Mouse (Mus musculus) embryonic facial prominence, embryonic 12.5 days (tissue): Measurements from ENCODE around the gene Smyd3. TPM values are rescaled to one million over a fixed set of nuclear protein-coding genes. Genes with fewer than 3 reads are reported as not detected.
A peak's percentile ranks its signal among the peaks of the same experiment; 100 is the strongest.

ENCODE experiments used
- ATAC-seq: fragments of 200-750 bp; cut with Nextera tagmentation; 2 replicates; pipeline ENCODE4 v1.8.0; 2017; ENCODE audit not compliant: insufficient number of reproducible peaks, insufficient read depth, low FRiP score, low TSS enrichment
- H3K27ac ChIP-seq: fragments of 300-500 bp; sonication (generic); 2 replicates; pipeline ENCODE4 v1.5.1; 2016; ENCODE audit warnings: mild to moderate bottlenecking
- H3K27me3 ChIP-seq: fragments of 300-500 bp; sonication (generic); 2 replicates; pipeline ENCODE4 v1.6.1; 2016; ENCODE audit warnings: mild to moderate bottlenecking, moderate library complexity
- H3K36me3 ChIP-seq: fragments of 300-500 bp; sonication (generic); 2 replicates; pipeline ENCODE4 v1.6.1; 2016; ENCODE audit warnings: mild to moderate bottlenecking
- H3K4me1 ChIP-seq: fragments of 300-500 bp; sonication (generic); 2 replicates; pipeline ENCODE4 v1.6.1; 2016
- H3K4me2 ChIP-seq: fragments of 300-500 bp; sonication (generic); replicated peaks from 2 replicates; pipeline ENCODE4 v1.6.1; 2016; ENCODE audit warnings: mild to moderate bottlenecking, moderate library complexity
- H3K4me3 ChIP-seq: fragments of 300-500 bp; sonication (generic); 2 replicates; pipeline ENCODE4 v1.5.1; 2016; ENCODE audit warnings: mild to moderate bottlenecking
- H3K9ac ChIP-seq: fragments of 300-500 bp; sonication (generic); 2 replicates; pipeline ENCODE4 v1.6.1; 2016; ENCODE audit warnings: mild to moderate bottlenecking, moderate library complexity
- H3K9me3 ChIP-seq: fragments of 300-500 bp; sonication (generic); 2 replicates; pipeline ENCODE4 v1.6.1; 2016; ENCODE audit warnings: mild to moderate bottlenecking, moderate library complexity
- WGBS: fragments of 180-500 bp; shearing (Covaris S2); methylation state at CpG from one replicate; pipeline ENCODE4 v1.1.7; 2016; 5-methylcytosine and 5-hydroxymethylcytosine counted together
- polyA plus RNA-seq: library from polyadenylated mRNA; unstranded; fragments of >200 nt; fragmentation: Nextera tagmentation; extraction: Ambion mirVana; gene quantifications from 2 replicates; pipeline ENCODE4 v1.2.1, GENCODE M21; 2016

The Smyd3 gene
- polyA plus RNA-seq, 1 experiment from 2014 or later = 28.9 TPM

GRCm38 (mm10) chr1:179511895-179512294 lies 5.9 kb downstream of the Smyd3 start:
- Histone ChIP-seq H3K9me3 (no peaks in the 10 kb centered on the region), H3K9ac (no peak overlapping the region), H3K27me3 (no peaks in the 10 kb centered on the region), H3K4me3 (no peak overlapping the region), H3K36me3 (no peaks in the 10 kb centered on the region), H3K4me2 (no peak overlapping the region), H3K27ac (no peak overlapping the region), H3K4me1 (peaks cover 4% of the 10 kb centered on the region)
- WGBS = 77% methylated on average over 7 of the region's 7 CpGs
- ATAC-seq = no peak

DNA sequence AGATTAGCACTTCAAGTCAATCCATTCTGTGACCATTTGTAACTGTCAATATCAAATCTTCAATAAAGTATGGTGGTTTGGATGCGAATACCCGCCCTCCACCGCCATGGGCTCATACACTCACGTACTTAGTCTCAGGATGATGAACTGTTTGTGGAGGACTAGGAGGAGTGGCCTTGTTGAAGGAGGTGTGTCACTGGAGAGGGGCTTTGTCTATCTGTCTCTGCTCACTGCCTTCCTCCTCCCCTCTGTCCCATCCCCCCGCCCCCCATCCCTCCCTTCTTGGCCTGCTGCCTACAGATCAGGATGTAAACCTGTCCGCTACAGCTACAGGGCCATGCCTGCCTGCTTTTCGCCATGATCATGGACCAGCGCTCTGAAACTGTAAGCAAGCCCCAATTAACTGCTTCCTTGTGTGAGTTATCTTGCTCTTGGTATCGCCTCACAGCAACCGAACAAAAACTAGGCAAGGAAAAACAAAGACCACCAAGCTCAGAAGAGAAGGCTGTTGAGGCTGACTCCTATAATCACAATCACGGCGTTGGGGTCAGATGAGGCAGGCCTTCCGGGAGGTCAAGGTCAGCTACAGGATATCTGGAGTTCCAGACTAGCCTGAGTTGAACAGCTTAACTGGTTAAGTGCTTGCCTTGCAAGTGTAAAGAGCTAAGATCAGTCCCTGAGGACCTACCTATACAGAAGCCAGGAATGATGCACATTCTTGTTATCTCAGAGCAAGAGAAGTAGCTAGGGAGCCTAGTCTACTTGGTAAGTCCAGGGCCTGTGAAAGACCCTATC lies 7.1 kb downstream of the Smyd3 start:
- Histone ChIP-seq H3K4me1 (no peaks in the 10 kb centered on the region; the same call in 1 of the 2 replicates), H3K4me2 (no peak overlapping the region), H3K27me3 (no peaks in the 10 kb centered on the region), H3K27ac (no peak overlapping the region), H3K9me3 (no peaks in the 10 kb centered on the region), H3K36me3 (no peaks in the 10 kb centered on the region), H3K4me3 (no peak overlapping the region), H3K9ac (no peak overlapping the region)
- ATAC-seq = no peak
- WGBS = 78% methylated on average over 12 of the region's 13 CpGs

DNA sequence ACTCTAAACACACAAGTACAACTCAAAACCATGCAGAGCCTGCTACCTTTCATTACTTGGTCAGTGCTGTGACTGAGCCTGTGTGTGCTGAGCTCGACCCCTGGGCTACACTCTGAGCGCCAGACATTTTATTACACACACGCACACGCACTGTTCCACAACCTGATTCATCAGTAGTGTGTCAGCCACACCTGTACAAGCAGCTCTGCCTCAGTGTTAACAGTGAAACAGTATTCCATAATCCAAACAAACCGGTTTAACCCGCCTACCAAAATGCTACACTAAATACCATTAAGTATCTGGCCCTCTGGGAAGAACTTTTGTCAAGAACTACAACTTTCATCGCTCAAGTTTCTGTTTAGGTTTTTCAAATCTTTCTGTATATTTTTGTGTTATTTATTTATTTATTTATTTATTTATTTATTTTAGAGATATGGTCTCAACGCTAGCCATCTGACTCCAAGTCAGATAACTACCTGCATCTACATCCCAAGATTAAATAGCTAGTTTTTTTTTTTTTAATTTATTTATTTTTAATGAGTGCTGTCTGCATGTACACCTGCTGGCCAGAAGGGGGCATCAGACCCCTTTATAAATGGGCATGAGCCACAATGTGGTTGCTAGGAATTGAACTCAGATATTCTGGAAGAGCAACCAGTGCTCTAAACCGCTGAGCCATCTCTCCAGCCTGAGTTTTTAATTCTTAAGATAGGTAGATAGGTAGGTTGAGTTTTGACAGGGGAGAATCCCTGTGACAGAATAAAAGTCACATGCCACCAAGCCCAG lies 11.1 kb downstream of the Smyd3 start:
- Histone ChIP-seq H3K4me3 (no peak overlapping the region), H3K4me1 (no peaks in the 10 kb centered on the region; the same call in 1 of the 2 replicates), H3K27ac (no peak overlapping the region), H3K9ac (no peak overlapping the region), H3K9me3 (no peaks in the 10 kb centered on the region), H3K36me3 (no peaks in the 10 kb centered on the region), H3K4me2 (no peak overlapping the region), H3K27me3 (no peaks in the 10 kb centered on the region)
- 65% methylated on average over 9 of the region's 9 CpGs for WGBS
- ATAC-seq = no peak

DNA sequence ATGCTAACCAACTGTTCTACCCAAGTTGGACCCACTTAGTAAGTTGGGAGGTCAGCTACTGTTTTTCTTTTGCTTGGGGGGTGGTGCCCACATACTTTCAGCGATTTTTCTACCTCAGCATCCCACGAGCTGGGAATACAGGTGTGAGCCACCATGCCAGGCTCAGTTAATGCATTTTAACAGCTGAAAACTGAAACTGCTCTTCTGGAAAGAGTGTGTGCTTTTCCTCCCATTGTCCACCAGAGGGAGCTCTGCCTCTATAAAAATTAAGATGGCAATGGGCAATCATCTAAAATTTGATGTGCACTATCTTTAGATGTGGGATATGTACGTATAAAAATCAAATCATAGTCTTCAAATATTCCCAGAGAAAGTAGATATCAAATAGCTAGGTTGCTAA lies 15.3 kb downstream of the Smyd3 start:
- Histone ChIP-seq H3K27me3 (no peaks in the 10 kb centered on the region), H3K4me3 (no peak overlapping the region), H3K4me1 (no peaks in the 10 kb centered on the region), H3K36me3 (no peaks in the 10 kb centered on the region), H3K9ac (no peak overlapping the region), H3K9me3 (no peaks in the 10 kb centered on the region), H3K4me2 (no peak overlapping the region), H3K27ac (no peak overlapping the region)
- WGBS = 23% methylated on average over 3 of the region's 3 CpGs
- ATAC-seq = no peak

GRCm38 (mm10) chr1:179499257-179499656 lies 18.6 kb downstream of the Smyd3 start:
- no peaks in the 10 kb centered on the region for H3K27me3 ChIP-seq
- H3K4me1 ChIP-seq = no peaks in the 10 kb centered on the region
- 75% methylated on average over 3 of the region's 3 CpGs for WGBS
- no peak for ATAC-seq
- no peaks in the 10 kb centered on the region for H3K9me3 ChIP-seq
- H3K27ac ChIP-seq = no peak overlapping the region
- H3K4me3 ChIP-seq = no peak overlapping the region
- no peaks in the 10 kb centered on the region for H3K36me3 ChIP-seq
- no peak overlapping the region for H3K9ac ChIP-seq
- H3K4me2 ChIP-seq = no peak overlapping the region

DNA sequence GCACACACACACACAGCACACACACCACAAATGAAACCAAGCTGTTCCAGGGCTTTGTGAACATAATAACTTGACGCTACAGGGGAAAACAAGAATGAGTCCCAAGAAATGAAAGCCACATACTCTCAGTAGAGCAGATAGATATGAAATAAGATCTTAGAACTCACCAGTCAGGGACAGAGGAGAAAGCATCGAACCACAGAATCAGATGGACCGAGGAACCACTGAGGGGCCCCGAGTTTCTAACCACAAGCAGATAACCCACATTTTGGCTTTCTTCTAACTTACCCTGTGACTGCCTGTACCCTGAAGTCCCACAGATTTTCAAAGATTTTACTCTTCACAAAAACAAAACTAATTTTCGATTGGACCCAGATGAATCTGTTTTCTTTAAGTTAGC lies 24.9 kb downstream of the Smyd3 start:
- no peaks in the 10 kb centered on the region for H3K36me3 ChIP-seq
- H3K4me3 ChIP-seq = no peak overlapping the region
- WGBS = 66% methylated on average over 5 of the region's 5 CpGs
- no peak overlapping the region for H3K27ac ChIP-seq
- no peak overlapping the region for H3K9ac ChIP-seq
- no peaks in the 10 kb centered on the region for H3K9me3 ChIP-seq
- no peaks in the 10 kb centered on the region for H3K27me3 ChIP-seq
- no peak for ATAC-seq
- 0 out of 2 replicates have a peak, but pooled peaks cover 6% of the 10 kb centered on the region for H3K4me1 ChIP-seq
- H3K4me2 ChIP-seq = no peak overlapping the region

DNA sequence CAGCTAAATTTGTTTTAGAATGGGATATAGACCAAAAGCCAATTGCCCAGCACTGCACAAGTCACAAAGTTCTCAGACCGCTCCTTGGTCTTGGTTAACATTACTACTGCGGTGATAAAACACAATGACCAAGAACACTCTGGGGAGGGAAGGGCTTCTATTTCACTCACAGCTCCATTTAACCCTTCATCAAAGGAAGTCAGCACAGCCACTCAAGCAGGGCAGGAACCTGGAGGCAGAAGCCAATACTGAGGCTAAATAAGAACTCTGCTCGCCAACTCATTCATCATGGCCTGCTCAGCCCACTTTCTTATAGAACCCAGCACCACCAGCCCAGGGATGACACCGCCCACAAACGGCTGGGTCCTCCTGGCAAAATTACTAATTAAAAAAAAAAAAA lies 29.3 kb downstream of the Smyd3 start:
- Histone ChIP-seq H3K4me2 (no peak overlapping the region), H3K4me1 (0 out of 2 replicates have a peak, but pooled peaks cover 7% of the 10 kb centered on the region), H3K27me3 (no peaks in the 10 kb centered on the region), H3K36me3 (no peaks in the 10 kb centered on the region), H3K4me3 (no peak overlapping the region), H3K27ac (peak overlapping the region; percentile 17; the same call in 1 of the 2 replicates), H3K9ac (no peak overlapping the region), H3K9me3 (no peaks in the 10 kb centered on the region)
- 89% methylated on average over 5 of the region's 5 CpGs for WGBS
- ATAC-seq = no peak

DNA sequence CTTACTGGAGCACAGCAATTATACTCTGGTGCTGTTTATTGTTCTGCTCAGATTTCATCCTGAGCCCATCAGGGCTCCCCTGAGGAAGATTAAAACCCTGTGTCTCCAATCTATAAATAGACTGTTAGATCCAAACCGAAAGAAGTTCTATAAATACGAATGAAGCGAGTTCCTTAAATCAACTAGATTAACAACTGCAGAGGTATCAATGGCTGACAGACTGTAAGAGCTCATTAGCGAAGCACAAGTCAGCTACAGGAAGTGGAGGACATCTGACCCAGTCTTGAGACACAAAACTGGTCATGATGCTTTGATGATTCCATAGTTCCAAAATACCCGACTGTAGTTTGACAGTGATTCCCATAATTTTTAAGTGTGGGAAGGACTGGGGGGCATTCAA lies 29.9 kb downstream of the Smyd3 start:
- Histone ChIP-seq H3K4me1 (0 out of 2 replicates have a peak, but pooled peaks cover 7% of the 10 kb centered on the region), H3K4me2 (no peak overlapping the region), H3K9ac (no peak overlapping the region), H3K27me3 (no peaks in the 10 kb centered on the region), H3K27ac (peak overlapping the region; percentile 17; the same call in 1 of the 2 replicates), H3K36me3 (no peaks in the 10 kb centered on the region), H3K9me3 (no peaks in the 10 kb centered on the region), H3K4me3 (no peak overlapping the region)
- WGBS = 57% methylated on average over 5 of the region's 5 CpGs
- ATAC-seq = no peak

DNA sequence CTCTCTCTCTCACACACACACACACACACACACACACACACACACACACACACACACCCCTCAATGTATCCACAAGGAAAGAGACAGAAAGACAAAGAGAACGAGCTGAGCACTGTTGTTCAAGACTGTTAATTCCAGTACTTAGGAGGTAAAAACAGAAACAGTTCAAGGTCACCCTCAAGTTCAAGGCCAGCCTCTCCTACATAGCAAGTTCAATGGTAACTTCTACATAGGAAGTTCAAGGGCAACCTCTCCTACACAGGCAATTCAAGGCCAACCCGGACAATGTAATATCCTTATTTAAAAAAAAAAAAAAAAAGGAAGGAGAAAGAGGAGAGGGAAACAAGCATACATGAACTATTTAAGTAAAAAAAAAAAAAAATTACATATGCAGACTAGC lies 30.6 kb downstream of the Smyd3 start:
- no peaks in the 10 kb centered on the region for H3K36me3 ChIP-seq
- 80% methylated on average over 2 of the region's 2 CpGs for WGBS
- H3K9me3 ChIP-seq = no peaks in the 10 kb centered on the region
- ATAC-seq = no peak
- 0 out of 2 replicates have a peak, but pooled peaks cover 7% of the 10 kb centered on the region for H3K4me1 ChIP-seq
- H3K27ac ChIP-seq = no peak overlapping the region
- H3K27me3 ChIP-seq = no peaks in the 10 kb centered on the region
- H3K9ac ChIP-seq = no peak overlapping the region
- H3K4me2 ChIP-seq = no peak overlapping the region
- no peak overlapping the region for H3K4me3 ChIP-seq

- Histone ChIP-seq H3K27me3 (no peaks in the 10 kb centered on the region), H3K4me2 (no peak overlapping the region), H3K36me3 (no peaks in the 10 kb centered on the region), H3K9ac (no peak overlapping the region), H3K27ac (0 out of 2 replicates have a peak overlapping the region, but pooled peaks have one; percentile 7), H3K4me3 (no peak overlapping the region), H3K9me3 (no peaks in the 10 kb centered on the region), H3K4me1 (0 out of 2 replicates have a peak, but pooled peaks cover 7% of the 10 kb centered on the region)
- 39% methylated on average over 3 of the region's 3 CpGs for WGBS
- no peak for ATAC-seq
These were observed 31.9 kb downstream of the Smyd3 start for GRCm38 (mm10) chr1:179485784-179486540.

DNA sequence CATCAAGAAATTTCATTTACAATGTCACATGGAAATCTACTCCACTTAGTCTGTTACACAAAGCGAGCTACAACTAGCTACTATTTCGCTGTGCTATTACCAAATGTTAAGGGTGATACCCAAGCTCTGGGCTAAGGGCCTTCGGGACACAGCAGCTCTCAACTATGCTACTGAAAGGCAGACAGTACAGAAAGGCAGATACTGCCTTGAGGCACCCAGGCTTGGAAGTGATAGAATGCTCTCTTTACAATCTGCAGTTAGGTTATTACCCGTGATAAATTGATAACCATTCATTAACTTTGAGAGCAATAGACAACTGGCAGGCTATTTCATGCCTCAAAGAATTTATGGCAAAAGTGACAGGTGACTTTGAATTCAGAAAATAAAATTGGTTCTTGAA lies 37.0 kb downstream of the Smyd3 start:
- H3K36me3 ChIP-seq = no peaks in the 10 kb centered on the region
- WGBS = 73% methylated on average over 4 of the region's 4 CpGs
- no peaks in the 10 kb centered on the region for H3K27me3 ChIP-seq
- H3K9me3 ChIP-seq = no peaks in the 10 kb centered on the region
- no peak overlapping the region for H3K4me3 ChIP-seq
- no peaks in the 10 kb centered on the region for H3K4me1 ChIP-seq
- H3K27ac ChIP-seq = no peak overlapping the region
- ATAC-seq = no peak
- no peak overlapping the region for H3K9ac ChIP-seq
- no peak overlapping the region for H3K4me2 ChIP-seq
